Mouse (Mus musculus): ENCODE measurements around the gene Lman2. TPM values are rescaled to one million over a fixed set of nuclear protein-coding genes. Genes with fewer than 3 reads are reported as not detected.
A peak's percentile ranks its signal among the peaks of the same experiment; 100 is the strongest.

Gene Lman2
- polyA plus RNA-seq, 1 experiment: 66.9 TPM

- Histone ChIP-seq H3K4me1 (ENCODE audit: control insufficient read depth, insufficient read depth, low read length) (peaks cover 2% of the 10 kb centered on the region; the same call in 1 of the 2 replicates), H3K27ac (ENCODE audit: insufficient read depth, low read length) (no peak overlapping the region), H3K4me3 (ENCODE audit: insufficient read depth, low read length) (no peak overlapping the region)
- TF ChIP-seq POLR2A (IDR thresholded peaks at IDR 0.05; ENCODE audit: low read depth, low read length) (no peak), CTCF (IDR thresholded peaks at IDR 0.05; ENCODE audit: borderline replicate concordance, insufficient read depth, low read length) (no peak)
Observed at GRCm38 (mm10) chr13:55339259-55339658, 23.3 kb downstream of the Lman2 start.

DNA sequence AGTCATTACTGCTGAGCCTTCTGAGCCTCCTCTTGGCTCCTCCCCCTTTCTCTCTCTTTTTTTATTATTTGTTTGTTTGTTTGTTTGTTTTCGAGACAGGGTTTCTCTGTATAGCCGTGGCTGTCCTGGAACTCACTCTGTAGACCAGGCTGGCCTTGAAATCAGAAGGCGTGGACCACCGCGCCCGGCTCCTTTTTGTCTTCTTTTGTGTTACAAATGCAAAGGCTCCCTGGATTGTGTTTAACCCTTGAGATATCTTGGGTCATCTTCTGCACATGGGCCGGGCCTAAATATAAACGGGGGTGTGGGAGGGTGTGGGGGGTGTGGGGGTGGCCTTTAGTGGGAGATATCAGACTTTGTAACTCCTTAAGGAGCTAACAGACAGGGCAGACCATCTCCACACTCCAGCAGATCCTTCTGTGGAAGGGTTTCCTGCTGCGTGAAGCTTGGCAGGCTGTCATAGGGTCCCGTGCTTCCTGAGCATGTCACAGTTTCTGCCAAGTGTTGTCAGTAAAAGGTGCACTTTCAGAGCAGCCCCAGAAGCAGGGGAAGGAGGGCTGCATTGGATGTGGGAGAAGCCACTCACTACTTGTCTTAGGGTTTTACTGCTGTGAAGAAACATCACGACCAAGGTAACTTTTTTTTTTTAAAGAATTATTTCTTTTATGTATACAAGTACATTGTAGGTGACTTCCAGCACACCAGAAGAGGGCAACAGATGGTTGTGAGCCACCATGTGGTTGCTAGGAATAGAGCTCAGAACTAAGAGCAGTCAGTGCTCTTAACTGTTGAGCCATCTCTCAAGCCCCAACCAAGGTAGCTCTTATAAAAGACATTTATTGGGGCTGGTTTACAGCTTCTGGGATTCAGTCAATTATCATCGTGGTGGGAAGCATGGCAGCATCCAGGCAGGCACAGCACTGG, 24.2 kb downstream of the Lman2 start:
- no peak overlapping the region for H3K4me3 ChIP-seq (ENCODE audit: insufficient read depth, low read length)
- H3K27ac ChIP-seq (ENCODE audit: insufficient read depth, low read length): no peak overlapping the region
- TF ChIP-seq POLR2A (IDR thresholded peaks at IDR 0.05; ENCODE audit: low read depth, low read length) (no peak), CTCF (IDR thresholded peaks at IDR 0.05; ENCODE audit: borderline replicate concordance, insufficient read depth, low read length) (no peak)
- H3K4me1 ChIP-seq (ENCODE audit: control insufficient read depth, insufficient read depth, low read length): peaks cover 2% of the 10 kb centered on the region; the same call in 1 of the 2 replicates

GRCm38 (mm10) chr13:55337341-55337975, 25.1 kb downstream of the Lman2 start:
- Histone ChIP-seq H3K27ac (ENCODE audit: insufficient read depth, low read length) (no peak overlapping the region), H3K4me1 (ENCODE audit: control insufficient read depth, insufficient read depth, low read length) (peaks cover 2% of the 10 kb centered on the region; the same call in 1 of the 2 replicates), H3K4me3 (ENCODE audit: insufficient read depth, low read length) (no peak overlapping the region)
- TF ChIP-seq CTCF (IDR thresholded peaks at IDR 0.05; ENCODE audit: borderline replicate concordance, insufficient read depth, low read length) (no peak), POLR2A (IDR thresholded peaks at IDR 0.05; ENCODE audit: low read depth, low read length) (no peak)

DNA sequence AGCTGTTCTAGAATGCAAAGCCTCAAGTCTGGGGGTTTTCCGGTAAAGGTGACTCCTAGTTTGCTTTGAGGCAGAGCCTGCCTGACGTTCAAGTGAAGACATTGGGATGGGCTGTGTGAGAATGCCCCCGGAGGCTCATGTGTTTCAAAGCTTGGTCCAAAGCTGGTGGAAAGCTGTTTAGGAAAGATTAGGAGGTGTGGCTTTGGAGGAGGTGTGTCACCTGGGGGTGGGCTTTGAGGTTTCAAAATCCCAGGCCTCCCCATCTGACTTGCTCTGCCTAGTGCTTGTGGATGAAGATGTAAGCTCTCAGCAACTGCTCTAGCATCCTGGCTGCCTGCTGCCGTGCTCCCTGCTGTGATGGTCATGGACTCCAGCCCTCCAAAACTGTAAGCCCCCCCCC, 26.9 kb downstream of the Lman2 start:
- TF ChIP-seq CTCF (IDR thresholded peaks at IDR 0.05; ENCODE audit: borderline replicate concordance, insufficient read depth, low read length) (no peak), POLR2A (IDR thresholded peaks at IDR 0.05; ENCODE audit: low read depth, low read length) (no peak)
- no peak overlapping the region for H3K4me3 ChIP-seq (ENCODE audit: insufficient read depth, low read length)
- H3K4me1 ChIP-seq (ENCODE audit: control insufficient read depth, insufficient read depth, low read length): peaks cover 12% of the 10 kb centered on the region

GRCm38 (mm10) chr13:55332331-55332730, 30.3 kb downstream of the Lman2 start:
- H3K27ac ChIP-seq (ENCODE audit: insufficient read depth, low read length): peak overlapping the region; percentile 8; the same call in 1 of the 2 replicates
- TF ChIP-seq CTCF (IDR thresholded peaks at IDR 0.05; ENCODE audit: borderline replicate concordance, insufficient read depth, low read length): no peak
- no peak for TF ChIP-seq POLR2A (IDR thresholded peaks at IDR 0.05; ENCODE audit: low read depth, low read length)
- H3K4me1 ChIP-seq (ENCODE audit: control insufficient read depth, insufficient read depth, low read length): peaks cover 14% of the 10 kb centered on the region
- no peak overlapping the region for H3K4me3 ChIP-seq (ENCODE audit: insufficient read depth, low read length)

More for the DNA sequence above, 26.9 kb downstream of the Lman2 start:
- no peak overlapping the region for H3K27ac ChIP-seq (ENCODE audit: insufficient read depth, low read length)

GRCm38 (mm10) chr13:55330567-55331400, 31.8 kb downstream of the Lman2 start:
- Histone ChIP-seq H3K27ac (ENCODE audit: insufficient read depth, low read length) (0 out of 2 replicates have a peak overlapping the region, but pooled peaks have one; percentile 9), H3K4me1 (ENCODE audit: control insufficient read depth, insufficient read depth, low read length) (peaks cover 18% of the 10 kb centered on the region), H3K4me3 (ENCODE audit: insufficient read depth, low read length) (peak overlapping the region; percentile 46)
- TF ChIP-seq POLR2A (IDR thresholded peaks at IDR 0.05; ENCODE audit: low read depth, low read length): no peak
- TF ChIP-seq CTCF (IDR thresholded peaks at IDR 0.05; ENCODE audit: borderline replicate concordance, insufficient read depth, low read length): no peak

- Histone ChIP-seq H3K4me1 (ENCODE audit: control insufficient read depth, insufficient read depth, low read length) (peaks cover 18% of the 10 kb centered on the region), H3K27ac (ENCODE audit: insufficient read depth, low read length) (peak within 1 kb of the TSS; percentile 68), H3K4me3 (ENCODE audit: insufficient read depth, low read length) (peak within 1 kb of the TSS; percentile 80)
- TF ChIP-seq POLR2A (IDR thresholded peaks at IDR 0.05; ENCODE audit: low read depth, low read length): peak; percentile 48
- TF ChIP-seq CTCF (IDR thresholded peaks at IDR 0.05; ENCODE audit: borderline replicate concordance, insufficient read depth, low read length): no peak
Observed at GRCm38 (mm10) chr13:55329683-55330566, 32.7 kb downstream of the Lman2 start, which contains the start of gene Mxd3. Gene Mxd3 (minus strand): TSS chr13:55329823.

GRCm38 (mm10) chr13:55329109-55329682, 33.4 kb downstream of the Lman2 start:
- TF ChIP-seq POLR2A (IDR thresholded peaks at IDR 0.05; ENCODE audit: low read depth, low read length): no peak; the same call in 1 of the 2 replicates
- no peak for TF ChIP-seq CTCF (IDR thresholded peaks at IDR 0.05; ENCODE audit: borderline replicate concordance, insufficient read depth, low read length)
- Histone ChIP-seq H3K27ac (ENCODE audit: insufficient read depth, low read length) (no peak overlapping the region), H3K4me1 (ENCODE audit: control insufficient read depth, insufficient read depth, low read length) (peaks cover 18% of the 10 kb centered on the region), H3K4me3 (ENCODE audit: insufficient read depth, low read length) (peak overlapping the region; percentile 80)

Data from embryonic fibroblast, embryonic 13.5 days (primary cell).